Mouse (Mus musculus) CD4-positive, CD25-positive, alpha-beta regulatory T cell, adult 4 months (primary cell): Measurements from ENCODE around the gene Tmc7. TPM values are rescaled to one million over a fixed set of nuclear protein-coding genes. Genes with fewer than 3 reads are reported as not detected.

ENCODE experiments used
- ATAC-seq: one replicate; pipeline ENCODE4 v1.8.0; 2017
- polyA plus RNA-seq, 2 experiments: library from polyadenylated mRNA; unstranded; fragments of 100-300 nt; shearing (Covaris generic); gene quantifications; one replicate each; pipeline ENCODE4 v1.2.1; 2017

The Tmc7 gene
- polyA plus RNA-seq = not detected

GRCm38 (mm10) chr7:118584257-118584907, at the start of gene Tmc7:
Gene Tmc7, minus strand, starts transcription at chr7:118584736.
- no peak for ATAC-seq

- ATAC-seq = no peak
Measured at GRCm38 (mm10) chr7:118633951-118634350, 49.4 kb upstream of the Tmc7 start.

- no peak for ATAC-seq
Measured at GRCm38 (mm10) chr7:118633094-118633493, 48.6 kb upstream of the Tmc7 start.

GRCm38 (mm10) chr7:118627550-118628298, 43.2 kb upstream of the Tmc7 start:
- ATAC-seq = no peak

GRCm38 (mm10) chr7:118621094-118621493, 36.6 kb upstream of the Tmc7 start:
- no peak for ATAC-seq

GRCm38 (mm10) chr7:118620243-118620906, 35.8 kb upstream of the Tmc7 start:
- no peak for ATAC-seq

- no peak for ATAC-seq
Measured at GRCm38 (mm10) chr7:118618104-118618503, 33.6 kb upstream of the Tmc7 start.

GRCm38 (mm10) chr7:118614076-118614475, 29.5 kb upstream of the Tmc7 start:
- no peak for ATAC-seq

GRCm38 (mm10) chr7:118611933-118612332, 27.4 kb upstream of the Tmc7 start:
- no peak for ATAC-seq

- no peak for ATAC-seq
Measured at GRCm38 (mm10) chr7:118611185-118611749, 26.7 kb upstream of the Tmc7 start.

- no peak for ATAC-seq
Measured at GRCm38 (mm10) chr7:118610721-118611120, 26.2 kb upstream of the Tmc7 start.

GRCm38 (mm10) chr7:118609815-118610214, 25.3 kb upstream of the Tmc7 start:
- ATAC-seq = no peak

GRCm38 (mm10) chr7:118604842-118605241, 20.3 kb upstream of the Tmc7 start:
- ATAC-seq = no peak

- ATAC-seq = no peak
Measured at GRCm38 (mm10) chr7:118599954-118600631, 15.6 kb upstream of the Tmc7 start.

GRCm38 (mm10) chr7:118597201-118597600, 12.7 kb upstream of the Tmc7 start, which contains the start of gene Tmc5:
Gene Tmc5, plus strand, starts transcription at chr7:118597297.
- ATAC-seq = no peak

- ATAC-seq = no peak
Measured at GRCm38 (mm10) chr7:118596271-118596670, 11.7 kb upstream of the Tmc7 start.

- ATAC-seq = peak; percentile 29
Measured at GRCm38 (mm10) chr7:118595228-118595627, 10.7 kb upstream of the Tmc7 start.

- no peak for ATAC-seq
Measured at GRCm38 (mm10) chr7:118594611-118595010, 10.1 kb upstream of the Tmc7 start.

GRCm38 (mm10) chr7:118593567-118594407, 9.3 kb upstream of the Tmc7 start:
- no peak for ATAC-seq

- ATAC-seq = no peak
Measured at GRCm38 (mm10) chr7:118592146-118592545, 7.6 kb upstream of the Tmc7 start.

- no peak for ATAC-seq
Measured at GRCm38 (mm10) chr7:118590726-118591305, 6.3 kb upstream of the Tmc7 start.
